In the genomic region with DNA sequence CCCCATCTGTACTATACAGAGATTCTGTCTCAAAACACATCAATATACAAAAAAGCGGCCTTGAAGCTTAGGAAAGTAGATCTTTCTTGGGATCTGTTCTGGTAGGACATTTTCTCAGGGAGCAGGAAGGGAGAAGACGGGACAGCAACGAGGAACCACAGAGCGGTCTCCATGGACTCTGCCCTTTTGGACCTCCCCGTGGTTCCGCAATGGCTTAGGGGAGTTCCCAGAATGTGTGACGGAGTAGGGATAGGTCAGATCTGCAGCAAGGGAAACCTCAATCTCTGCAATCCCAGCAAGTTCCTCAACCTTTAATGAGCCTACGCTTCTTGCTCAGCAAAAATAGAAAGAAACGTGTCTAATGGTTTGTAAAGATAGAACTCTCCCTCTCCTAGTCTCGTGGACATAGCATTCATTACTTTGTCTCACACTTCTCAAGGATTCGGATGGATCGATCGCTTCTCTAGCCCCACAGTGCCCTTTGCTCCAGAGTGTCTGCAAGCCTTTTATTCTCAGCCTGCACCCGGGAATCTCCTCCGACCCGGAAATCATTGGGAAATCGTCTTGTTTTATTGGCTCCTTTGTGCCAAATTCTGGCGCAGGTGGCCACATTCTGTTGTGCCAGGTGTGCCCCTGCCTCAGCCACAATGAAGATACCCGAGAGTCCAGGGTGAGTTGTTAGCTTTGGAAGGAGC, we compare ENCODE assay signal across 8 mouse cellular contexts. TPM values are rescaled to one million over a fixed set of nuclear protein-coding genes. Genes with fewer than 3 reads are reported as not detected.
A peak's percentile ranks its signal among the peaks of the same experiment; 100 is the strongest.
DNase-seq lines count a peak whose midpoint lies in the region; ATAC-seq lines count a peak whose summit lies in the region.

No protein-coding gene starts in this region.

- no peaks in the 10 kb centered on the region for H3K27me3 ChIP-seq in embryonic facial prominence, embryonic 11.5 days (ENCODE audit: control insufficient read depth, insufficient read depth, low read length)
- H3K27me3 ChIP-seq in heart, embryonic 11.5 days (ENCODE audit: control insufficient read depth, insufficient read depth, low read length), result no peaks in the 10 kb centered on the region
- H3K27me3 ChIP-seq in lung, embryonic 15.5 days, result no peaks in the 10 kb centered on the region
- H3K27me3 ChIP-seq in neural tube, embryonic 15.5 days (replicated peaks), result no peaks in the 10 kb centered on the region

- peak; percentile 47 to 48 for DNase-seq in cerebellum, adult 18-20 months
- DNase-seq in cerebellum, postnatal 4 days (ENCODE audit: low spot score in 2 of 2), result no peak
- peak; percentile 26 for DNase-seq in embryonic facial prominence, embryonic 11.5 days (ENCODE audit: low spot score)
- peak; percentile 87 for DNase-seq in kidney, adult 9 months
- DNase-seq in layer of hippocampus, adult 9-10 months (ENCODE audit: low spot score), result no peak

- H3K36me3 ChIP-seq in embryonic facial prominence, embryonic 11.5 days (replicated peaks; ENCODE audit: control insufficient read depth, insufficient read depth, low read depth, low read length), result no peaks in the 10 kb centered on the region
- H3K36me3 ChIP-seq in heart, embryonic 11.5 days (ENCODE audit: control insufficient read depth, insufficient read depth, low read length), result no peaks in the 10 kb centered on the region
- no peaks in the 10 kb centered on the region for H3K36me3 ChIP-seq in lung, embryonic 15.5 days
- H3K36me3 ChIP-seq in neural tube, embryonic 15.5 days, result no peaks in the 10 kb centered on the region

- no peak overlapping the region for H3K27ac ChIP-seq in embryonic facial prominence, embryonic 11.5 days (replicated peaks; ENCODE audit: low read depth, low read length)
- H3K27ac ChIP-seq in heart, embryonic 11.5 days (ENCODE audit: low read depth, low read length), result peak overlapping the region; percentile 4; the same call in 1 of the 2 replicates
- H3K27ac ChIP-seq in lung, embryonic 15.5 days, result peak overlapping the region; percentile 76
- peak overlapping the region; percentile 68 for H3K27ac ChIP-seq in neural tube, embryonic 15.5 days (replicated peaks)

- peak overlapping the region; percentile 50 for H3K4me3 ChIP-seq in embryonic facial prominence, embryonic 11.5 days (ENCODE audit: low read depth, low read length)
- H3K4me3 ChIP-seq in heart, embryonic 11.5 days (ENCODE audit: low read depth, low read length), result peak overlapping the region; percentile 48
- H3K4me3 ChIP-seq in lung, embryonic 15.5 days, result peak overlapping the region; percentile 63
- H3K4me3 ChIP-seq in neural tube, embryonic 15.5 days (replicated peaks), result peak overlapping the region; percentile 53

- peaks cover 3% of the 10 kb centered on the region; the same call in 1 of the 2 replicates for H3K4me1 ChIP-seq in embryonic facial prominence, embryonic 11.5 days (ENCODE audit: control insufficient read depth, insufficient read depth, low read length)
- H3K4me1 ChIP-seq in heart, embryonic 11.5 days (ENCODE audit: control insufficient read depth, insufficient read depth, low read length), result peaks cover 16% of the 10 kb centered on the region; the same call in 1 of the 2 replicates
- H3K4me1 ChIP-seq in lung, embryonic 15.5 days, result peaks cover 13% of the 10 kb centered on the region
- peaks cover 21% of the 10 kb centered on the region for H3K4me1 ChIP-seq in neural tube, embryonic 15.5 days

- H3K4me2 ChIP-seq in embryonic facial prominence, embryonic 11.5 days (ENCODE audit: low read depth, low read length), result peak overlapping the region; percentile 68
- H3K4me2 ChIP-seq in heart, embryonic 11.5 days, result peak overlapping the region; percentile 81
- peak overlapping the region; percentile 70 for H3K4me2 ChIP-seq in lung, embryonic 15.5 days
- peak overlapping the region; percentile 85 for H3K4me2 ChIP-seq in neural tube, embryonic 15.5 days

- 16% methylated on average over 19 of the region's 19 CpGs for WGBS in embryonic facial prominence, embryonic 11.5 days
- 16% methylated on average over 19 of the region's 19 CpGs for WGBS in heart, embryonic 11.5 days (ENCODE audit: insufficient replicate concordance)
- 13% methylated on average over 19 of the region's 19 CpGs for WGBS in lung, embryonic 15.5 days
- 6% methylated on average over 19 of the region's 19 CpGs for WGBS in neural tube, embryonic 15.5 days

- peak overlapping the region; percentile 72 for H3K9ac ChIP-seq in embryonic facial prominence, embryonic 11.5 days (replicated peaks; ENCODE audit: low read length)
- peak overlapping the region; percentile 75 for H3K9ac ChIP-seq in heart, embryonic 11.5 days (ENCODE audit: low read depth, low read length)
- H3K9ac ChIP-seq in lung, embryonic 15.5 days, result peak overlapping the region; percentile 51
- H3K9ac ChIP-seq in neural tube, embryonic 15.5 days (replicated peaks), result peak overlapping the region; percentile 64

- no peak; the same call in 1 of the 2 replicates for ATAC-seq in embryonic facial prominence, embryonic 11.5 days (replicated peaks; ENCODE audit: insufficient number of reproducible peaks, low FRiP score, low TSS enrichment, low read depth)
- ATAC-seq in heart, embryonic 11.5 days (replicated peaks; ENCODE audit: insufficient number of reproducible peaks, low FRiP score, low TSS enrichment), result no peak
- peak; percentile 47; the same call in 1 of the 2 replicates for ATAC-seq in lung, embryonic 15.5 days (ENCODE audit: borderline replicate concordance, extremely low read depth, low FRiP score, low TSS enrichment)
- peak; percentile 30; the same call in 1 of the 2 replicates for ATAC-seq in neural tube, embryonic 15.5 days (ENCODE audit: low FRiP score)

- no peaks in the 10 kb centered on the region for H3K9me3 ChIP-seq in embryonic facial prominence, embryonic 11.5 days (replicated peaks; ENCODE audit: control insufficient read depth, low read length)
- no peaks in the 10 kb centered on the region for H3K9me3 ChIP-seq in heart, embryonic 11.5 days (replicated peaks; ENCODE audit: control insufficient read depth, low read length)
- H3K9me3 ChIP-seq in lung, embryonic 15.5 days, result no peaks in the 10 kb centered on the region
- H3K9me3 ChIP-seq in neural tube, embryonic 15.5 days (replicated peaks), result no peaks in the 10 kb centered on the region

RNA-seq across cellular contexts. Expression of a gene that starts 0.5 kb away (rescaled TPM):
- 20.6 and 23.1 TPM in 2 replicates for polyA plus RNA-seq in embryonic facial prominence, embryonic 11.5 days (2014; fragmentation: Nextera tagmentation; extraction: Ambion mirVana)
- polyA plus RNA-seq in heart, embryonic 11.5 days (2014; fragmentation: Nextera tagmentation; extraction: Ambion mirVana), result 27.0 and 27.8 TPM in 2 replicates
- polyA plus RNA-seq in lung, embryonic 15.5 days (2015; fragmentation: Nextera tagmentation; extraction: Ambion mirVana), result 30.1 and 30.5 TPM in 2 replicates
- polyA plus RNA-seq in neural tube, embryonic 15.5 days (2015; fragmentation: Nextera tagmentation; extraction: Ambion mirVana), result 19.8 and 22.2 TPM in 2 replicates

RNA-seq across cellular contexts. Expression of a gene that starts 15.2 kb away (rescaled TPM):
- polyA plus RNA-seq in embryonic facial prominence, embryonic 11.5 days (2014; fragmentation: Nextera tagmentation; extraction: Ambion mirVana), result 49.4 and 61.2 TPM in 2 replicates
- 36.3 and 41.2 TPM in 2 replicates for polyA plus RNA-seq in heart, embryonic 11.5 days (2014; fragmentation: Nextera tagmentation; extraction: Ambion mirVana)
- 27.8 TPM in 2 replicates for polyA plus RNA-seq in lung, embryonic 15.5 days (2015; fragmentation: Nextera tagmentation; extraction: Ambion mirVana)
- polyA plus RNA-seq in neural tube, embryonic 15.5 days (2015; fragmentation: Nextera tagmentation; extraction: Ambion mirVana), result 42.8 and 48.4 TPM in 2 replicates

Comparison
In these comparisons a context has a peak if more than half of its experiments do, and no peak if none do; other contexts are left out.
1. DNase-seq: peak in cerebellum, adult 18-20 months (2 of 2), embryonic facial prominence, embryonic 11.5 days (single experiment) and kidney, adult 9 months (single experiment); none in cerebellum, postnatal 4 days (0 of 2) and layer of hippocampus, adult 9-10 months (single experiment).
2. ATAC-seq: peak in lung, embryonic 15.5 days (single experiment) and neural tube, embryonic 15.5 days (single experiment); none in embryonic facial prominence, embryonic 11.5 days (single experiment) and heart, embryonic 11.5 days (single experiment).
3. Peak in every context shown above with its lines, with median percentiles within 50 percentile points of each other: H3K4me2 ChIP-seq, H3K4me3 ChIP-seq and H3K9ac ChIP-seq.